Mouse (Mus musculus) brain, embryonic 14.5 days (tissue): ENCODE results near the gene Dbi.

Experiments
- CTCF ChIP-seq: fragments of 200-500 bp; IDR thresholded peaks from 2 replicates; pipeline ENCODE4 v1.5.1; 2012; ENCODE audit warnings: inconsistent platforms, mild to moderate bottlenecking, moderate library complexity, borderline replicate concordance; ENCODE audit not compliant: insufficient read depth, insufficient read length; ENCODE audit errors: extremely low read depth
- POLR2A ChIP-seq: fragments of 200-500 bp; IDR thresholded peaks from 2 replicates; pipeline ENCODE4 v1.6.1; 2012; ENCODE audit warnings: mild to moderate bottlenecking, inconsistent platforms, borderline replicate concordance; ENCODE audit not compliant: poor library complexity, insufficient read depth, insufficient read length, severe bottlenecking; ENCODE audit errors: extremely low read depth

GRCm38 (mm10) chr1:120125471-120125870, 4.6 kb upstream of the Dbi start:
- TF ChIP-seq CTCF, result no peak
- no peak for TF ChIP-seq POLR2A
